Mouse (Mus musculus): ENCODE measurements around the gene Pip4k2a. TPM values are rescaled to one million over a fixed set of nuclear protein-coding genes. Genes with fewer than 3 reads are reported as not detected.

The Pip4k2a gene
- polyA plus RNA-seq, 1 experiment from 2014 or later, result 12.0 TPM

DNA sequence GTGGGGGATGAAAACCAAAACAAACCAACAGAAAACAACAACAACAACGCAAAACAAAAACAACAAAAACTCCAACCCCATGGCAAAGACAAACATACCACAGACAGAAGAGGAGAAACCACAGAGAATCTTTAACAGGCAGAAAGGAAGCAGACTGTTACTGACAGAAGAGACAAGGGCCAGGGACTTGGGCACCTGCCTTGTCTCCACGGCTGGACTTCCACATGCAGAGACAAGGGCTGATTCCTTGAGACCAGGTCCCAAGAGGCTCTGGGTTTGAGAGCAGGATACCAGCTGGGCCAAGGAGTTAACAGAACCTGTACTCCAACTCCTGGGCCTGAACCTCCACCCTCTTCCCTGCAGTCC is 81.9 kb downstream of the Pip4k2a start:
- H3K4me1 ChIP-seq (replicated peaks; ENCODE audit: control insufficient read depth, insufficient read depth, low read length), result no peaks in the 10 kb centered on the region
- no peak overlapping the region for H3K4me2 ChIP-seq (replicated peaks; ENCODE audit: low read depth)
- no peaks in the 10 kb centered on the region for H3K9me3 ChIP-seq (ENCODE audit: control insufficient read depth)
- H3K9ac ChIP-seq (ENCODE audit: low read depth, low read length), result no peak overlapping the region
- no peaks in the 10 kb centered on the region for H3K27me3 ChIP-seq (replicated peaks; ENCODE audit: control insufficient read depth, insufficient read depth, low read length)
- no peaks in the 10 kb centered on the region for H3K36me3 ChIP-seq (ENCODE audit: control insufficient read depth, insufficient read depth)
- WGBS, result 64% methylated on average over 2 of the region's 2 CpGs
- H3K4me3 ChIP-seq (ENCODE audit: low read depth, low read length), result no peak overlapping the region
- TF ChIP-seq CTCF (IDR thresholded peaks at IDR 0.05; ENCODE audit: low read depth), result no peak
- H3K27ac ChIP-seq (ENCODE audit: low read depth, low read length), result no peak overlapping the region
- no peak for ATAC-seq

DNA sequence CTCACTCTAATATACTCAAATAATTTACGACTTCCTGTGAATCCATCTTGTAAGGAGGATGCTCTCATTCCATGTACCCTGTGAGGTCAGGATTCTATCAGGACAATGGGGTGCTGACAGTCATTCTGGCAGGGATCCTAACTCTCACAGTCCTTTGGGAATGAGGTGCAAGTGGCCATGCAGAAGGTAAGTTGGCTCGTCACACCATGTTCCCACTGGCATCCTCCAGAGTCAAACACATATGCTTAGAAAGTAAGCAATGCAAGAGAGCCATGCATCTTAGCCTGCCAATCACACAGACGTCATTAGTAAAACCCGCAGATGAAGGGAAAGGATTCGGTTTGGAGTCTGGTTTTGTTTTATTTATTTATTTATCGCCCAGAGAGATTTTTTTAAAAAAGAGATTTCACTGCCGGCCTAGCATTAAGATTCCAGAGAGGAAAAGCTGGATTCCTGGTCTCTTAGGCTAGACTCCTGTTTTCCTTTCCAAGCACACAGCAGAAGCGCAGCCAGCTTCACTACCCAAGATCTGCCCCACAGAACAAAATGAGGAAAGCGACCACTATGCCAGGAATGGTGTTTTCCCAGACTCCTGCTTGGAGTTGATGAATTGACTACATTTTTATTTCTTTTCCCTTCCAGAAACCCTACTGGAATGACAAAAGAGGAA is 82.4 kb downstream of the Pip4k2a start:
- Histone ChIP-seq H3K27me3 (replicated peaks; ENCODE audit: control insufficient read depth, insufficient read depth, low read length) (no peaks in the 10 kb centered on the region), H3K4me2 (replicated peaks; ENCODE audit: low read depth) (no peak overlapping the region), H3K36me3 (ENCODE audit: control insufficient read depth, insufficient read depth) (no peaks in the 10 kb centered on the region), H3K9me3 (ENCODE audit: control insufficient read depth) (no peaks in the 10 kb centered on the region), H3K9ac (ENCODE audit: low read depth, low read length) (no peak overlapping the region), H3K4me1 (replicated peaks; ENCODE audit: control insufficient read depth, insufficient read depth, low read length) (no peaks in the 10 kb centered on the region), H3K27ac (ENCODE audit: low read depth, low read length) (no peak overlapping the region), H3K4me3 (ENCODE audit: low read depth, low read length) (no peak overlapping the region)
- ATAC-seq, result no peak
- 72% methylated on average over 9 of the region's 9 CpGs for WGBS
- no peak for TF ChIP-seq CTCF (IDR thresholded peaks at IDR 0.05; ENCODE audit: low read depth)

DNA sequence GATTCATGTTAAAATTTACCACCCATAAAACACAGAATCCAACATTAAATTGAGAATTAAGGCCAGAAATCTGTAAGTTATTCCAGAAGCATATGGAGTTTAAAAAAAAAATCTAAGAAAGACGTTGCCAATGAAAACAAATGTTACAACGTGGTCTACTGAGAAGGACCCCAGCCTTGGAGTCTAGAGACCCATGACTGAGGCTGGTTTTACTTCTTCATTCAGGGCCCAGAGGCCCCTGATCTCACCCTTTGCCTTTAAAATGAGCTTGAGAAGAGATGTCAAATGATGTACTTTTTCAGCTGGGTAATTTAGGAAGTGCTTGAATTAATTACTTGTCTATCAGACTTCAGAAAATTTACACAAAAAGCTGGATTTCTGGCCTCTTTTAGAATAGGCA is 83.2 kb downstream of the Pip4k2a start:
- no peak for TF ChIP-seq CTCF (IDR thresholded peaks at IDR 0.05; ENCODE audit: low read depth)
- no peaks in the 10 kb centered on the region for H3K36me3 ChIP-seq (ENCODE audit: control insufficient read depth, insufficient read depth)
- no peak overlapping the region for H3K9ac ChIP-seq (ENCODE audit: low read depth, low read length)
- no peaks in the 10 kb centered on the region for H3K9me3 ChIP-seq (ENCODE audit: control insufficient read depth)
- 79% methylated on average over 2 of the region's 2 CpGs for WGBS
- no peak for ATAC-seq
- H3K4me2 ChIP-seq (replicated peaks; ENCODE audit: low read depth), result no peak overlapping the region
- no peaks in the 10 kb centered on the region for H3K27me3 ChIP-seq (replicated peaks; ENCODE audit: control insufficient read depth, insufficient read depth, low read length)
- H3K4me1 ChIP-seq (replicated peaks; ENCODE audit: control insufficient read depth, insufficient read depth, low read length), result no peaks in the 10 kb centered on the region
- no peak overlapping the region for H3K27ac ChIP-seq (ENCODE audit: low read depth, low read length)
- no peak overlapping the region for H3K4me3 ChIP-seq (ENCODE audit: low read depth, low read length)

DNA sequence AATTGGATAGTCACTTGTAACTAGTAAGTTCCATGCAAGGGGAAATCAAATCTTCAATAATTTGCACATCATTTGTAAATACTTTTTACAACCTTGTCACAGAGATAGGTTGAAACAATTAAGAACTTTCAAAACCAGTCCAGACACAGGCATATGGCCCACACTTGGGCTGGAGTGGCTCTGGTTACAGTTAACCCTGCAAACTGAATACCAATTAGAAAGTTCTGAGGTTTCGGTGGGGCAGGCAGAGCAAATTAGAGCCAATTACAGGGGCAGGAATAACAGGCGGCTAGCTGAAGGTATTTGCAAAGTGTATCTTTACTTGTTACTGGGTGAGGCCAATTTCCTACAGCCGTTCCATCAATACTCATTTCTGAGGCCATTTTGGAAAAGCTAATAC is 84.3 kb downstream of the Pip4k2a start:
- WGBS, result 75% methylated on average over 3 of the region's 3 CpGs
- H3K27me3 ChIP-seq (replicated peaks; ENCODE audit: control insufficient read depth, insufficient read depth, low read length), result no peaks in the 10 kb centered on the region
- H3K4me1 ChIP-seq (replicated peaks; ENCODE audit: control insufficient read depth, insufficient read depth, low read length), result no peaks in the 10 kb centered on the region
- H3K4me3 ChIP-seq (ENCODE audit: low read depth, low read length), result no peak overlapping the region
- H3K36me3 ChIP-seq (ENCODE audit: control insufficient read depth, insufficient read depth), result no peaks in the 10 kb centered on the region
- no peak for ATAC-seq
- no peak overlapping the region for H3K4me2 ChIP-seq (replicated peaks; ENCODE audit: low read depth)
- no peaks in the 10 kb centered on the region for H3K9me3 ChIP-seq (ENCODE audit: control insufficient read depth)
- no peak for TF ChIP-seq CTCF (IDR thresholded peaks at IDR 0.05; ENCODE audit: low read depth)
- H3K9ac ChIP-seq (ENCODE audit: low read depth, low read length), result no peak overlapping the region
- H3K27ac ChIP-seq (ENCODE audit: low read depth, low read length), result no peak overlapping the region

DNA sequence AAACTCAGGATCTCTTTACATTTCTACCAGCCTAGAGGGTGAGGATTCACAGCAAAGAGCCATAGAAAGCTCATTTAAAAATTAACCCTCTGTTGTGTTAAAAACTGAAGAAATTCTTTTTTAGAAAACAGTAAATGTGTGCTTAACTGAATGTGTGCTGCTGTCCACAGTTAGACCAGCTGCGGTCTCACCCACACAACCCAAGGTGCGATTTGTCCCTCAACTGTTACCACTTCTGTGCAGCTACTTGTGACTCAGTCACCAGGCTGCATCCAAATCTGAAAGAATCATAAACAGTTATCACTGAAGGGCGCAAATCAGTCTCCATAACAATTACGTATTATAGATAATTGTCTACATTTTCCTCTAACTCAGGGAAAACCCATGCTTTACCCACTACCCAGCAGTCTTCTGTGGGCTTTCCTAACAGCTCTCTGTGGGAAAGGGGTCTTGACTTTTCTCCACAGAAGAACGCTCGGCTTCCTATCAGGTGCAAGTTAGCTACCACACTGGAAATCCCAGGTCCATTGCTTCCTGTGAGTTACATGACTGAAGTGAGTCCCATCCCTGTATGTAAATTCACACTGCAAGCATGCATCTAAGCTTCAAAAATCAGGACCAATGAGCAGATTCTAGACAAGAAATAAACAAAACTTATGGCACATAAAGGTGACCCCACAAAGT is 86.5 kb downstream of the Pip4k2a start:
- no peak for ATAC-seq
- Histone ChIP-seq H3K4me1 (replicated peaks; ENCODE audit: control insufficient read depth, insufficient read depth, low read length) (no peaks in the 10 kb centered on the region), H3K27ac (ENCODE audit: low read depth, low read length) (no peak overlapping the region), H3K9me3 (ENCODE audit: control insufficient read depth) (no peaks in the 10 kb centered on the region), H3K27me3 (replicated peaks; ENCODE audit: control insufficient read depth, insufficient read depth, low read length) (no peaks in the 10 kb centered on the region), H3K4me3 (ENCODE audit: low read depth, low read length) (no peak overlapping the region), H3K9ac (ENCODE audit: low read depth, low read length) (no peak overlapping the region), H3K4me2 (replicated peaks; ENCODE audit: low read depth) (no peak overlapping the region), H3K36me3 (ENCODE audit: control insufficient read depth, insufficient read depth) (no peaks in the 10 kb centered on the region)
- no peak for TF ChIP-seq CTCF (IDR thresholded peaks at IDR 0.05; ENCODE audit: low read depth)
- WGBS, result 92% methylated on average over 6 of the region's 6 CpGs

DNA sequence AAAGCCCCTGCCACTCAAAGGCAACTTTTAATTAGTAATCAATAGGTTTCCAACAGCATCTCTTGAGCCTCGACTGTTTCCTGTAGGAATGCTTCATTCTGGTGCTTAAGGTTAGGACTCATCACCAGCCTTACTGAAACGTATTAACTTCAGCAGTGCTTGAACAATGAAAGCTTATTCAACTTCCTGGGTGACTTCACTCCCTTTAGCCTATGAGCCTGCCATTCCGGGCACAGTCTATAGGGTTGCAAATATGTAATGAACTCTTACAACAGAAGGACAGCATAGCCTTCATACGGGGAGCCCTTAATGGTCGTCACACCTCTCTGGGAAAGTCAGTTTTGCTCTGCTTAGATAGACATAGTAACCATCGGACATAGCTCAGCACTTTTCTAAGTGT is 87.7 kb downstream of the Pip4k2a start:
- no peak overlapping the region for H3K9ac ChIP-seq (ENCODE audit: low read depth, low read length)
- H3K4me3 ChIP-seq (ENCODE audit: low read depth, low read length), result no peak overlapping the region
- TF ChIP-seq CTCF (IDR thresholded peaks at IDR 0.05; ENCODE audit: low read depth), result no peak
- no peaks in the 10 kb centered on the region for H3K9me3 ChIP-seq (ENCODE audit: control insufficient read depth)
- H3K27me3 ChIP-seq (replicated peaks; ENCODE audit: control insufficient read depth, insufficient read depth, low read length), result no peaks in the 10 kb centered on the region
- 0 out of 2 replicates have a peak, but pooled peaks cover 3% of the 10 kb centered on the region for H3K36me3 ChIP-seq (ENCODE audit: control insufficient read depth, insufficient read depth)
- ATAC-seq, result no peak
- H3K4me2 ChIP-seq (replicated peaks; ENCODE audit: low read depth), result no peak overlapping the region
- 80% methylated on average over 6 of the region's 6 CpGs for WGBS
- no peaks in the 10 kb centered on the region for H3K4me1 ChIP-seq (replicated peaks; ENCODE audit: control insufficient read depth, insufficient read depth, low read length)
- H3K27ac ChIP-seq (ENCODE audit: low read depth, low read length), result no peak overlapping the region

All from intestine, postnatal 0 days (tissue).